Mouse (Mus musculus) kidney, embryonic 15.5 days (tissue): Measurements from ENCODE around the gene Mfsd4a. TPM values are rescaled to one million over a fixed set of nuclear protein-coding genes. Genes with fewer than 3 reads are reported as not detected.

Experiments
- ATAC-seq: fragments of 200-750 bp; cut with Nextera tagmentation; replicated peaks from 2 replicates; pipeline ENCODE4 v1.8.0; 2017; ENCODE audit warnings: moderate TSS enrichment; ENCODE audit not compliant: low FRiP score
- H3K27ac ChIP-seq: fragments of 300-500 bp; sonication (generic); 2 replicates; pipeline ENCODE4 v1.5.1; 2015; ENCODE audit warnings: mild to moderate bottlenecking, inconsistent platforms
- H3K27me3 ChIP-seq: fragments of 300-500 bp; sonication (generic); 2 replicates; pipeline ENCODE4 v1.6.1; 2015; ENCODE audit warnings: inconsistent platforms
- H3K36me3 ChIP-seq: fragments of 300-500 bp; sonication (generic); 2 replicates; pipeline ENCODE4 v1.6.1; 2015; ENCODE audit warnings: inconsistent platforms
- H3K4me1 ChIP-seq: fragments of 300-500 bp; sonication (generic); 2 replicates; pipeline ENCODE4 v1.6.1; 2015; ENCODE audit warnings: inconsistent platforms
- H3K4me2 ChIP-seq: fragments of 300-500 bp; sonication (generic); 2 replicates; pipeline ENCODE4 v1.6.1; 2015; ENCODE audit warnings: moderate library complexity, mild to moderate bottlenecking, inconsistent platforms
- H3K4me3 ChIP-seq: fragments of 300-500 bp; sonication (generic); replicated peaks from 2 replicates; pipeline ENCODE4 v1.5.1; 2015; ENCODE audit warnings: mild to moderate bottlenecking, inconsistent platforms
- H3K9ac ChIP-seq: fragments of 300-500 bp; sonication (generic); 2 replicates; pipeline ENCODE4 v1.6.1; 2015; ENCODE audit warnings: mild to moderate bottlenecking, inconsistent platforms
- H3K9me3 ChIP-seq: fragments of 300-500 bp; sonication (generic); replicated peaks from 2 replicates; pipeline ENCODE4 v1.6.1; 2016; ENCODE audit warnings: inconsistent platforms
- WGBS: fragments of 180-500 bp; shearing (Covaris S2); methylation state at CpG from one replicate; pipeline ENCODE4 v1.1.7; 2015; ENCODE audit warnings: mixed read lengths; 5-methylcytosine and 5-hydroxymethylcytosine counted together
- polyA plus RNA-seq: library from polyadenylated mRNA; unstranded; fragments of >200 nt; fragmentation: Nextera tagmentation; extraction: Ambion mirVana; gene quantifications from 2 replicates; pipeline ENCODE4 v1.2.1, GENCODE M21; 2015

Mfsd4a gene
- polyA plus RNA-seq, 1 experiment from 2014 or later: 15.6 TPM

DNA sequence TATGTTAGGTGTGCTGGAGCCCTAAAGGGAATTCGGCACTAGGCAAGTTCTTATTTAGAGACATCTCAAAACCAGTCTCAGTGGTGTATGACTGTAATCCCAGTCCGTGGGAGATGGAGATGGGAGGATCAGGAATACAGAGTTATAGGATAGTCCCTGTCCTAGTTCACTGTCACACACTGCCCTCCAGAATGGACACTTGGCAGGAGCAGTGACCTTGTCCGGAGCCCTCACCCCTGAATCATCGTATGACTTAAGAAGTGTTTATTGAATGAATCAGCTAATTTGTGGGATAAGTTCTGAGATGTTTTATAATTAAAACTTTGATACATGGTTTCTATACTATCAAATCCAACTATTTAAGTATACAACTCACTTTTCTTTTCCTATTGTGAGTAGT, 4.8 kb downstream of the Mfsd4a start:
- Histone ChIP-seq H3K27ac (no peak overlapping the region), H3K4me3 (no peak overlapping the region), H3K4me1 (peaks cover 26% of the 10 kb centered on the region), H3K9ac (no peak overlapping the region), H3K4me2 (no peak overlapping the region), H3K9me3 (no peaks in the 10 kb centered on the region), H3K27me3 (peaks cover 30% of the 10 kb centered on the region), H3K36me3 (no peaks in the 10 kb centered on the region)
- WGBS: 49% methylated on average over 4 of the region's 4 CpGs
- no peak for ATAC-seq

GRCm38 (mm10) chr1:132061750-132062541, 5.9 kb downstream of the Mfsd4a start:
- Histone ChIP-seq H3K4me3 (no peak overlapping the region), H3K4me2 (no peak overlapping the region), H3K36me3 (no peaks in the 10 kb centered on the region), H3K4me1 (peaks cover 16% of the 10 kb centered on the region), H3K27ac (peak overlapping the region; percentile 42; the same call in 1 of the 2 replicates), H3K9me3 (no peaks in the 10 kb centered on the region), H3K9ac (no peak overlapping the region), H3K27me3 (peaks cover 19% of the 10 kb centered on the region)
- ATAC-seq: no peak; the same call in 1 of the 2 replicates
- 31% methylated on average over 6 of the region's 6 CpGs for WGBS

DNA sequence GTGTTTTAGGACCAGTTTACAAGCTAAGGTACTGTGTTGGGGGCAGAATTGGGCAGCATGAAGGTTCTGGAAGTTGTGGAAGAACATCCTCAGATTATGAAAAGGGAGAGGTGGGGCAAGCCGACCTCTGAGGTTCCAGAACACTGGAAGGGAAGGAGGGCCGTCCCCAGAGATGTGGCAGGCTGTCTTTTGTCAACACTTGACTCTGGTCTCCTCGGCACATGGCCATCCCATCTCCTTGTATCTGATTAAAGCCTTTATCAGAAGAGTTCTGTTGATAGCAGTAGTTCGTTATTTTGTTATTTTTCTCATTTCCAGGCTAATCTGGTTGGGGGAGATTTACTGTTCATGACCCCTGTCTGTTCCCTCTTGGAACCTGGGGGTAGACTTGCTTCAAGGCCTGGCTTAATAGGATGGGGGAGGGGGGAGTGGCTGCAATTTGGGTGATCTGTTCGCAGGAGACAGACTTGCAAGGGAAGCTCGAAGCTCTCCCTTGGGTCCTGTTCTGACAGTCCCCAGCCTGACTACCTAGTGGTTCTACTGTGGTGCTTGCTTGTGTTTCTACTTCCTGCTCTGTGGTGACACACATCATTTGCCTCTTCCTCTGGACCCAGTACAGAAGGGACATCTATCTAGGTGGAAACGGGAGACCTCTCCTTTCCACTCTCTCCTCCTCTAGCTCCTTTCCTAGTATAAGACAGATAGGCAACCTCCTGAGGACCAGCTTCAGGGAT, 7.7 kb downstream of the Mfsd4a start:
- Histone ChIP-seq H3K36me3 (no peaks in the 10 kb centered on the region), H3K4me1 (peaks cover 15% of the 10 kb centered on the region), H3K9me3 (no peaks in the 10 kb centered on the region), H3K4me3 (no peak overlapping the region), H3K4me2 (no peak overlapping the region), H3K27me3 (peaks cover 2% of the 10 kb centered on the region), H3K9ac (no peak overlapping the region), H3K27ac (no peak overlapping the region)
- WGBS: 35% methylated on average over 7 of the region's 7 CpGs
- ATAC-seq: no peak

- Histone ChIP-seq H3K4me3 (no peak overlapping the region), H3K4me1 (peaks cover 15% of the 10 kb centered on the region), H3K4me2 (no peak overlapping the region), H3K27ac (no peak overlapping the region), H3K36me3 (no peaks in the 10 kb centered on the region), H3K9me3 (no peaks in the 10 kb centered on the region), H3K27me3 (no peaks in the 10 kb centered on the region), H3K9ac (no peak overlapping the region)
- ATAC-seq: no peak
- WGBS: 90% methylated on average over 5 of the region's 5 CpGs
Measured at GRCm38 (mm10) chr1:132058558-132058957, 9.3 kb downstream of the Mfsd4a start.

- H3K4me2 ChIP-seq: no peak overlapping the region
- 80% methylated on average over 7 of the region's 7 CpGs for WGBS
- H3K4me3 ChIP-seq: no peak overlapping the region
- H3K9me3 ChIP-seq: no peaks in the 10 kb centered on the region
- H3K27ac ChIP-seq: no peak overlapping the region
- ATAC-seq: no peak
- no peak overlapping the region for H3K9ac ChIP-seq
- no peaks in the 10 kb centered on the region for H3K4me1 ChIP-seq
- no peaks in the 10 kb centered on the region for H3K36me3 ChIP-seq
- H3K27me3 ChIP-seq: no peaks in the 10 kb centered on the region
Measured at GRCm38 (mm10) chr1:132055054-132055664, 12.7 kb downstream of the Mfsd4a start.

- Histone ChIP-seq H3K4me1 (0 out of 2 replicates have a peak, but pooled peaks cover 3% of the 10 kb centered on the region), H3K27ac (no peak overlapping the region), H3K4me2 (no peak overlapping the region), H3K9ac (no peak overlapping the region), H3K36me3 (no peaks in the 10 kb centered on the region), H3K9me3 (no peaks in the 10 kb centered on the region), H3K27me3 (no peaks in the 10 kb centered on the region), H3K4me3 (no peak overlapping the region)
- ATAC-seq: no peak
- 69% methylated on average over 3 of the region's 3 CpGs for WGBS
Measured at GRCm38 (mm10) chr1:132054387-132054786, 13.5 kb downstream of the Mfsd4a start.

GRCm38 (mm10) chr1:132051746-132052145, 16.1 kb downstream of the Mfsd4a start:
- H3K27me3 ChIP-seq: no peaks in the 10 kb centered on the region
- no peak overlapping the region for H3K4me3 ChIP-seq
- 0 out of 2 replicates have a peak, but pooled peaks cover 3% of the 10 kb centered on the region for H3K4me1 ChIP-seq
- no peak for ATAC-seq
- no peak overlapping the region for H3K27ac ChIP-seq
- no peaks in the 10 kb centered on the region for H3K36me3 ChIP-seq
- WGBS: 75% methylated on average over 3 of the region's 3 CpGs
- H3K9ac ChIP-seq: no peak overlapping the region
- H3K9me3 ChIP-seq: no peaks in the 10 kb centered on the region
- H3K4me2 ChIP-seq: no peak overlapping the region

GRCm38 (mm10) chr1:132046143-132046735, 21.6 kb downstream of the Mfsd4a start:
- H3K27ac ChIP-seq: no peak overlapping the region
- no peak overlapping the region for H3K9ac ChIP-seq
- H3K36me3 ChIP-seq: no peaks in the 10 kb centered on the region
- H3K9me3 ChIP-seq: no peaks in the 10 kb centered on the region
- H3K4me1 ChIP-seq: 0 out of 2 replicates have a peak, but pooled peaks cover 8% of the 10 kb centered on the region
- no peak overlapping the region for H3K4me2 ChIP-seq
- 22% methylated on average over 15 of the region's 15 CpGs for WGBS
- peak; percentile 56; the same call in 1 of the 2 replicates for ATAC-seq
- H3K4me3 ChIP-seq: no peak overlapping the region
- H3K27me3 ChIP-seq: no peaks in the 10 kb centered on the region

DNA sequence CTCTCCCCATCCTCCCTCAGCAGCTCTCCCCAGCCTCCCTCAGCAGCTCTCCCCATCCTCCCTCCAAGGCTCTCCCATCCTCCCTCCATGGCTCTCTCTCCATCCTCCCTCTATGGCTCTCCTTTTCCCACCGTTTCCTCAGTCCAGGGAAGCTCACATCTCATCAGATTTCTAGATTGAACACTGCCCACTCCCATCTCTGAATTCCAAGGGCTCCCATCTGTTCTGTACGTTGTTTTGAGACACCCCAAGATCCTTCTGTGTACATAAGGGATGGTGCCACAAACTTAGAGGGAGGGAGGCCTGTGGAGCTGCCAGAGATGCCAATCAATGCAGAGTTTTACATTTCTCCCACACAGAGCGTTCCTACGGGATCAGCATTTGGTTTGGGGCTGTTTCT, 24.1 kb downstream of the Mfsd4a start:
- Histone ChIP-seq H3K4me2 (no peak overlapping the region), H3K4me3 (no peak overlapping the region), H3K9me3 (no peaks in the 10 kb centered on the region), H3K4me1 (peaks cover 12% of the 10 kb centered on the region), H3K36me3 (no peaks in the 10 kb centered on the region), H3K27me3 (no peaks in the 10 kb centered on the region), H3K27ac (no peak overlapping the region), H3K9ac (no peak overlapping the region)
- no peak for ATAC-seq
- 62% methylated on average over 4 of the region's 4 CpGs for WGBS

GRCm38 (mm10) chr1:132040201-132040621, 27.7 kb downstream of the Mfsd4a start:
- no peak overlapping the region for H3K9ac ChIP-seq
- peaks cover 8% of the 10 kb centered on the region for H3K4me1 ChIP-seq
- H3K36me3 ChIP-seq: peaks cover 4% of the 10 kb centered on the region
- H3K4me3 ChIP-seq: no peak overlapping the region
- no peak overlapping the region for H3K4me2 ChIP-seq
- no peaks in the 10 kb centered on the region for H3K27me3 ChIP-seq
- 0 out of 2 replicates have a peak, but pooled peaks have one; percentile 15 for ATAC-seq
- WGBS: 22% methylated on average over 9 of the region's 9 CpGs
- H3K9me3 ChIP-seq: no peaks in the 10 kb centered on the region
- peak overlapping the region; percentile 75 for H3K27ac ChIP-seq

DNA sequence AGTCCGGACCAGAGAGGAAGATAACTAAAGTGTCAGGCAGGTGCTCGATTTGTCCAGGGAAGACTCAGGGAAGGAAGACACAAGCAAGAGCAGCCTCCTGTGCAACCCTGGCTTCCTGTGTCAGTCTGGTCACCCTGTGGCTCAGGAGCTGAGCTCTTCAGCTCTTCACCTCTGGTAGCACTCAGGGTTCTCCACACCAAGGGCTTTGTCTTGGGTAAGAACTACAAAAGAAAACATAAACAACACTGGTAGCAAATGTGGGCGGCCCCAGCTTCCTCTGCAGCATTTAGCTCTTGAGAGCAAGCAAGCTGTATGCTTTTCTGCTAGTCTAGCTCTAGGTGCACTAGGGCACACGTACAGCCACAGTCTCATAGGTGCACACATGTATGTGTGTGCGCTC, 29.1 kb downstream of the Mfsd4a start:
- Histone ChIP-seq H3K9me3 (no peaks in the 10 kb centered on the region), H3K4me1 (peaks cover 8% of the 10 kb centered on the region), H3K36me3 (peaks cover 18% of the 10 kb centered on the region), H3K4me3 (no peak overlapping the region), H3K27ac (peak overlapping the region; percentile 18; the same call in 1 of the 2 replicates), H3K4me2 (no peak overlapping the region), H3K9ac (no peak overlapping the region), H3K27me3 (no peaks in the 10 kb centered on the region)
- 66% methylated on average over 5 of the region's 5 CpGs for WGBS
- no peak for ATAC-seq
